Mouse (Mus musculus) ZHBTc4 (cell line): ENCODE measurements at regions not wholly inside any gene's neighbourhood (a gene's known extent, or its start where the extent isn't known, plus 50 kb on each side); places are given as distances from the start of the nearest gene placed in this dataset.

Experiments used
- DNase-seq: peaks from one replicate; pipeline ENCODE4 v3.0.0-alpha.2; 2011; ENCODE audit warnings: low read depth, low spot score

DNA sequence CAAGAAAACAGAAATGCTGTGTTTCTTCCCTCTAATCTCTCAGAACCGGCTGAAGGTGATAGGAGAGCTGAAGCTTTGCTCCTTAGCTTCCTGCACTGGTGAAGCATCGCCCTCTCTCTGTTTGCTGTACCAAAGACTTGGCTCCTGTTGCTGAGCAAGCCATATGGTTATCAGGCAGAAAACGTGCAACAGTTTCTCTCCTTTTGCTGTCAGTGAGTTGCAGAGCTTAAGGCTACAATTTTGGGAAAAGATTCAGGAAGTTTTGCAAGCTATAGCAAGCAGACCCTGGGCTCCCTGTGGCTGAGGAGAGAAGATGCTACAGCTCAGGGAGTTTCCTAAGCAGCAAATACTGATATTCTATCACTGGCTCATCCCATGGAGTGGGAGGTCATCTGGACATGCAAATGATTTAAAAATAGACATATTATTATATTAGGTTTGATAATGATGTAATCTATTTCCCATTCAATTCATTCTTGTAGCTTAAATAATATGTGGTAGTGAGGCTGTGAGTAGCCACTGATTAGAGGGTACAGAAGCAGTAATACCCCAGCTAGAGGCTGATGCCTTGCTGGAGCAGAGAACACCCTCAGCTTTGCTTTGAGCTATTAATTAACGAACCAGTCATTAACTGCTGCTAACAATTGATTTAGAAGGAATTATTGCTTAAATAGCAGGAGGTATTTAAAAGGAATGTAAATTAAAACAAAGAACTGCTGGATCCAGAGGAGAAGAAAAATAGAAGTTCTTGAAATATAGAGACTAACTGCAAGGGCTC is 240.1 kb upstream of the Emcn start:
- DNase-seq: no peak

DNA sequence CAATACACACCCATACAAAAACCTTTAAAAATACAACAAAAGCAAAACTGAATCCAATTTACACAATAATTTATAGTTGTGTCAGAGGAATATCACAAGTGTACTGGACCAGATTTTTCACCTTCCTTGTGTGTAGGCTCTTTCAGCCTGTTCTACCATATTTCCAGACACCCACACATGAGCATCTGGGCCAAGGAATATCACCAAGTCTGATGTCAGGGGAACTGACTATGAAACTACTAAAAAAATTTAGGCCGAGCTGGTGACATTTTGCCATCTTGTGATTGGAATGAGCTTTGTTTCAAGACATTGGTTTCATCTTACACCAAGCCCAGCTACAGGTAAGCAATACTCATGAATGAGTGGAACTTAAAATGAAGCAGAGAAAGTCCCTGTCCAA is 234.9 kb upstream of the Emcn start:
- no peak for DNase-seq

DNA sequence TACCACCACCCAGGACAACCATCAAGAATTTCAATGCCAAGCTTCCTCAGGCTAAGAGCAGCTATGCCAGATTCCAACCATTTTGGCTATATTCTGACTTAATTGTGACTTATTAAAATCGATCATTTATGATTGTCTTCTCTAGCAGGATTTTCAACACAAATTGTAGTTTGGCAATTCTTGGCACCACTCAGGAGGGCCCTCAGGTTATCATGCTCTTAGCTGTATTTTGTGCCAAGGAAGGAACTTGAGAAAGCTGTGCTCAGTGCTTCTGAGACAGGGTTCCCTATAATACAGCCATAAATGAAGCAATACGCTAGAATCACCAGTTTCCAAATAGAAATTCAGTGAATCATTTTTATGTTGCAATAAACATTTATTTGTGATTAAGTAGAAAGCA is 232.7 kb upstream of the Emcn start:
- DNase-seq: no peak

DNA sequence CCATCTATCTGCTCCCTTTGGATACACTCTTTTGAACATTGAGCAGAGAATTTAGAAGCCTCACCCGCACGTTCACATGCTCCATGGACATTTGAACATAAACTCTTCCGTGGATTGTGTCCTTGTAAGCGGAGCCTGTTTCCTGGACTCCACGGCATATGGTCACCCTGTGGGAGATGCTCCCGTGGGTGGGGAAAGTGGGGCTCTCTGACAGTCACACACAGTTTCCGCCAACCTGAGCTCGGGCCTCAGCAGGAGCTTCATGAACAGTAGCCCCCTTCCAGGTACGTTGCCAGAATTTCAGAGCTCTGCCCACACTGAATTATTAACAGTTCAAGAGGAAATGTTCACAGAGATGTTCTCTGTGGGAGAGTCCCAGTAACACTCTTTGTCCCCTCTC is 231.1 kb upstream of the Emcn start:
- DNase-seq: no peak

DNA sequence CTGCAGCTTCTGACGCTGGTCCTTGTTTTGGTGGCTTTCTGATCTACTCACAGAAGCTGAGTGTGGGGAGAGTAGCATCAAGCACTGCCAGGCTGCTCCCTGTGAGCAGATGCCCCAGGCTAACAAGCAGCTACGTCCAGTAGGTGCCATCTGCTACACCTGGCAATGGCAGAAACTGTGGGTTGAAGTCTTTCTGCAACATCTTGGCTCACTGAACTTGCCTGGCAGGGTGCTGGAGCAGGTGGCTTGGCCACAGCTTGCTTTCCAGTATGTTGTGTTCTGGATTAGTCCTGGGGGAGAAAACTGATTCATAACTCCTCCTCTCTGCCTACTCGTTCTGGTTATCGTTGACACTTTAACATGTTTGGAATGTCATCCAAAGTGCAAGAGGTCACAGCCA is 230.4 kb upstream of the Emcn start:
- DNase-seq: no peak

DNA sequence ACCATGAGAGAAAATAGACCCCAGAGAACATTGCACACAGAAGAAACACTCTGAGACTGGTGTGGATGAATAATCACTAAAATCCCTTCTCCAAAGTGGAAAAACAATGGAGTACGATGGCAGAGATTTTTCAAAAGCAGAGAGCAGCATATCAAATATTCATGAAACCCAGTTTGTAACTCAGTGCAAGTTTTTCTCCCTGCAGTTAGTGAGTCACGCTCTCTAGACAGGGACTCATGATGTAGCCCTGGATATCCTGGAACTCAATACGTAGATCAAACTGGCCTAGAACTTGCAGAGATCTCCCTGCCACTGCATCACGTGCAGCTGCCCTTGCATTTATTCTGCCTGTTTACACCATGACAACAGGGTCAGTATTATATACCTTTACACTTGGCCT is 210.9 kb upstream of the Emcn start:
- DNase-seq: no peak

DNA sequence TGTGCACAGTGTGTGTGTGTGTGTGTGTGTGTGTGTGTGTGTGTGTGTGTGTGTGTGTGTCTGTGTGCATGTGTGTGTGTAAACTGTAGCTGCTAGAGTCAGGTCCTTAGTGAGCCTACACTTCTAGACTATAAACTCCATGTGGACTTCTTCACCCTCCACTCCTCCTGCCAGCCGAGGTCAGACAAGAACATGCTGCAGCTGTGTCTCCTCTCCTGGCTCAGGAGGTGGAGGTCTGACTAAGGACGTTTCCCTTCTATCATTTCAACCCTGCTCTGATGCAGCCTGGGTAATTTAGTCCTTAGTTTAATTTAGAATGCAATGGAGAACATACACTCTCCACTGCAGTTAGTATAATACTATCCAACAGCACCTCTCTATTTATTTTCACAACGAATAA is 198.8 kb upstream of the Emcn start:
- DNase-seq: no peak

DNA sequence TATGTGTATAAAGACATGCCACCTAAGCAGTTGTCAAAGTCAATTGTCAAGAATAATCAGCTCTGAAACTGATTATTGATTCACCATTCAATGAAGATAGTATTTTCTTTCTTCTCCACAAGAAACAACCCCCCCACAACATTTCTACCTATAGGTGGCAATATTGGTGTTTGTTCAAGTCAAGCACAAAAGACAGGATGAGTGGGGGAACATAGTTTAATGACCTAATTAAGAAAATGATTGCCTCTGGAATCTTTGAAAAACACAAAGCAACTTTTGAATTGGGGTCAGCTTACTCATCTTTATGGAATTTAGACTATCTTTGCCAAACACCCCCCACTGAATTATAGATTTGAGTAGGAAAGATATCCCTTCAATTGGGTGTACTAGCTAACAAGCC is 194.8 kb upstream of the Emcn start:
- DNase-seq: no peak

DNA sequence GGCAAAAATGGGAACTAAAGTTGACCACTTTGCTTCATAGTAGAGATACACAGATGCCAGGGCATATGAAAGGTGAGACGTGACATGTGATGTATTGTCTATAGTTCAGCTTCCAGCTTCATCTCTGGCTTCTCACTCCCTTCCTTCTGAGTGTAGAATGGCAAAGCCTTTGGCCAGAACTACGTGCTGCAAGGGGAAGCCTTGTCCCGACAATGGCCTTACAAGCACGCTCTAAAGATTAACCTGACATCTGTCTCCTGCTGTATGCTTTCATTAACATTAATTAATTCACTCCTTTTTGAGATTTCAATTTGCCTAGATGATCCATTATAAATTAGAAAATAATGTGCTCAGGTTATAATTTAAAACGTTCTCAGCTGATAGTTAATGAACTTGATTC is 193.5 kb upstream of the Emcn start:
- no peak for DNase-seq

DNA sequence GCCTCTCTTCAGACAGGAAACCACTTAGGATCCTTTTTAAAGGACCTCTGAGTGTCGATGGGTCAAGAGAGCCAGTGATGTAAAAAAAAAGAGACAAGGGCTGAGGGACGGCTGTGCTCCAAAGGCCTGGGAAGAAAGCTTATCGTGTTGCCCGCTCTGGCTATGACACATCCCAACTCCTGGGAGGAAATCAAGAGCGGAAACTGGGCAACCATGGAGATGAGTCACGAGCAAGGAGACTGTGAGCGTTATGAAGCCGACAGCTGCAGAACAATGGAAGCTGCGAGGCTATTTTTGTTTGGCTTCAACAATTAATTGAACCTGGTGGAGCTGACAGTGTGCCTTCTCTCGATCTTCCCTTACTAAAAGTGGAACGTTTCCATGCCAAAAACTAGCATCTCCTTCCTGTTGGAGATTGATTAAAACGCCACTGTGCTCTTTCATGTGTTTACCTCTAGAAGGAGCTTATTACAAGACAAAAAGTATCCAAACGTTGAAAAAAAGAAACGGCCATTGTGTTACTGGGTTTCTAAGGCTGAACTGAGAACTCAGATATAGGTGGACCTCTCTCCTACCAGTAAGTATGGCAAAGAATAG is 190.4 kb upstream of the Emcn start:
- no peak for DNase-seq

DNA sequence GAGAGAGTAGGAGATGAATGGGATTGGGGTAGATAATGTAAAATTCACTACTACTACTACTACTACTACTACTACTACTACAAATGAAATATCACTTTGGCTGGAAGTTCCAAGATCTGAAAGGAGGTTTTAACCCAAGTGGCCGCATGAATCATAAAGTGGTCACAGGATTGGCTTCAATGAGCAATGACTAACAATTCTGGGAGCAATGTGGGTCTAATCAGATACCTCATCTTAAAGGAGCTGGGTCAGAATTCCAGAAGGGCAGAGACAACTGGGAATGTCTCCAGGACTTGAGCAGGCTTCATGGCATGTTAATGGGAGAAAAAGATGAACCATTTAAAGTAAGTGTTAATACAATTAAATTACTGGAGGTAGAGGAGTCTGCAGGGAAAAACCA is 189.4 kb upstream of the Emcn start:
- no peak for DNase-seq

DNA sequence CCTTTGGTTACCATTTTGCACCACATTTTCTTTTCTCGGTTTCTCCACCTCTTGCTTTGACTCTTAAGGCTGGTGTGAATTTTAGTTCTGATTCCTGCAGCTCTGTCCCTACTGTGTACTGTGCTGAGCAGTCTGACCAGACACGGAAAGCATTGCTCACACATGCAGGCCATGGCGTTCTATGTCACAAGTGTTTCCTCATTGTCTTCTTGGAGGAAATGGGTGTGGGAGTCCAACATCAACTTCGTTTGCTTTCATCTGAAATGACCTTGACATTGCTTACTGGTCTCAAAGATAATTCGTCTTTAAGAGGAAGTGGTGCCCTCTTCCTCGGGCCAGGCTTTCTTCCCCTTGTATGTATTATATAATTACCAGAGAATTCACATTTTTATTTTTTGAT is 187.6 kb upstream of the Emcn start:
- DNase-seq: peak; percentile 34

DNA sequence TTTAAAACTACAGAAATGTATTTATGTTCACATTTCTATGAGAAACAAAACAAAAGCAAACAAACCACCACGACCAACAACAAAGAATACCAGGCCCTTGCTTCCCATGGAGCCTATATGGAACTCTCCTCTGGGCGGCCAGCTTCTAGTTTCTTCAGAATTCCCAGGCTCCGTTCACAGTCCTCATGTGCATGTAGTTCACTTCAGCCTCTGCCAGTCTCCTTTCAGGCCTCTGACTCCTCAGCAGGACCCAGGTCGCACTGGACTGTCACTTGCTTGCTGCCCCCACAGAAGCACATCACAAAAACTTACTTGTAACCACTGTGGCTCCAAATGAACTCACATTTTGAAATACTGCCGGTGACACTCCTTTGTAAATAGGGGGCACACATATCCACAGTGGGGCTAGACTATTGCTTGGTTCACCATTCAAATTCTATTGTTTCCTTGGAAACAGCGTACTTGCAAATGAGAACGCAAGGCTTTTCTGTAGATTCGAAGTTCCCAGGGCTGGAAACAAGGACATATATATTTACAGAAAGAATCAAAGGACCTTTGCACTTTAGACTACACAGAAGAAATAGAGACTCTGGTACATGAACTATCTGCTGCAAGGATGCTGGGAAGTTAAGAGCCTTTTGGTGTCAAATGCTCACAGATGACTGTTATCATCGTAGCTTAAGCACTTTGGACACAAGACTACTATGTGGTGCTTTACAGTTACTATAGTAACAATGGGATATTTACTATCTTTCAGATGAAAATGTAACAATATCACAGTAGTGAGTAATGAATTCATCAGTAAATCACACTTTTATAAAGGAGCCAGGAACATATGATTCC is 186.4 kb upstream of the Emcn start:
- no peak for DNase-seq

DNA sequence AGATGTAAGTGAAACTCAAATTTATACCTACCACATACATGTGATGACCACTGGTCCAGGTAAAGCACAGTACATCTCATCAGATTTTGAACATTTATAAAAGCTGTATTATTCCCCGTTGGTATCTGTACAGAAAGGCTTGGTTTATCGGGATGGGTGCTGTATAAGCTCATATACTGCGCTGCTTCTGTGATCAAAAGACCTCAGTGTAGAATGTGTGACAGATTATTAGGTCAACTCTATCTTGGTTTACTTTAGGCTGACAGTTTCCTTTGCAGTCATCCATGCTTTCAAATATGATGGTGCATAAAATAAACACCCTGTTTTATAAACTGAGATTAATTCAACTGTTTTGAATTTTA is 185.8 kb upstream of the Emcn start:
- no peak for DNase-seq

DNA sequence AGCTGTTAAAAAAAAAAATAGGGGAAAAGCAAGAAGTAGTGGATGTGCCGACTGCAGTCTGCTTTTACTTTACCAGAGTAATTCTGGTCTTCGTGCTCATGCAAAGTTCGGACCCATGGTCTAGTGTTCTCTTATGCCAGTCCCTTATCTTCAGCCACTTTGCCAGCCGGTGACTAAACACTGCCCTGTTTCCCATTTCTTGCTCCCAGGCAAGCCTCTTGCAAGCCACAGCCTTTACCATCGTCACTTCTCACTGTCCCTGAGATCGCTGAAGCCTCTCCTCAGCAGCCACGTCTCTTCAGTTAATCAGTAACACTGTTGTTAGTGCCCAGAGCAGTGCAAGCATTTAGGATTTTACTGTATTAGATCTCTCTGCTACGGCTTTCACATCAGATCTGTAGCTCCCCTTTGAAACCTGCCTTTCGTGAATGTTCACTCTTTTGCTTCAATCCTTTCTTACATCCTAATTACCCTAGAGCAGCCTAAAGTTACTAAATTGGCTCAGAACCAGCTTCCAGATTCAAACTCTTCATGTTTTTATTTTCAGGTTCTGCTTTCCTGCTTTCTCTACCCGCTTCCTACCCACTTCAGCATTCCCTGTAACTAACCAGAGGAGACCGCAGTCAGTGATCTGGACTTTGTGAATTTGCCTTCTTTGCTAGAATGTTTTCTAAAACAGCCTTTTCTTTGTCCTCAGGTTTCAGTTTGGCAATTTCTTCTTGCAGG is 184.5 kb upstream of the Emcn start:
- no peak for DNase-seq

DNA sequence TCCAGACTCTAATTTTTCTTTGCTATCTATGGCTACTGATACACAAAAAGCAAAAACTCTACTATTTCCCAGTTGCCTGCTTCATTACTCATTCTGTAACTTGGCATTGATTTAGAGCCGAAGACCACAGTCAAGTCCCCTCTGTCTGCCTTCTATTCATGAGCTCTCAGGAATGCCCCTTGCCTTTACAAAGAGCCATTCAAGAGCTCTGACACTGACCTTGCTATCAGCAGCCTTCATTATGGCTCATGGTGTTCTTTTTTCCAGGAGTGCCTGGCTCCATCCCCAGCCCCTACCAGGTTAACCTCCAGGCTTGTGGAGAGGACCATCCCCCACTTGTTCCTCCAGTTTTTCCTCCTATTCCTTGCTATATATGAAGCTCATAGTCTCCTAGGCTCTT is 151.8 kb upstream of the Emcn start:
- DNase-seq: no peak

DNA sequence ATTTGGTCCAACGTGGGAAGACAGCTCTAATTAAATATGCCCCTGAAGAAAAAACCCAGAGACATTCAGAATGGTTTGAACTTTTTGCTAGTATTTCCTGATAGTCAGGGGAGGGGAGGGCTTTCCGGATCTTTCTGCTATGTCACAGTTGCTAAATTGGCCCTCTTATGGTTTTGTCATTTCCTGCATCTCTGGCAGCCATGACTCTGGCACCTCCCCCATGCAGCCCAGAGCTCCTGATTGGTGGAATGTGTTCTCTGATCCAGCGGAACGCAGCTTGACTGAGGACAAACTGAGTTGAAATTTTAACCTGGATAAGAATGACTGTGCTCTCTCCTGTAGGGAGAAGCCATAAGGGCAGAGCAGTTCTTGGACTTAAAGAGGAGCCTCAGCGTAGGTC is 150.4 kb upstream of the Emcn start:
- DNase-seq: no peak

DNA sequence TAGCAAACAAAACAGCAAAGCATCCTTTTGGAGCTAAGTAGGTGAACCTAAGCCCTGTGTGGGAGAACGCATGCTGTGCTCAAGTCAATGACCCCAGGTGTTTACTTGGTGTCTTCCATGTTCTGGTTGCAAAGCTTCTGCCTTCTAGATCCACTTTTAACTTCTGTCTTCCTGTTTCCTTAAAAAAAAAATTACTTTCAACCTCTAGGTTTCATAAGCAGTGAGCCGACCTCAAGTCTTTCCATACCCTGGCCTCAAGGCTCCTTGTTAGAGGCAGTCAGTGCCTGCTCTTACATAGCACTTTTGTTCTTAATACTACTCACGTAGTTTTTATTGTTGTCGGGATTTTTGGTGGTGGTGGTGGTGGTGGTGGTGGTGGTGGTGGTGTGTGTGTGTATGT is 149.9 kb upstream of the Emcn start:
- no peak for DNase-seq

DNA sequence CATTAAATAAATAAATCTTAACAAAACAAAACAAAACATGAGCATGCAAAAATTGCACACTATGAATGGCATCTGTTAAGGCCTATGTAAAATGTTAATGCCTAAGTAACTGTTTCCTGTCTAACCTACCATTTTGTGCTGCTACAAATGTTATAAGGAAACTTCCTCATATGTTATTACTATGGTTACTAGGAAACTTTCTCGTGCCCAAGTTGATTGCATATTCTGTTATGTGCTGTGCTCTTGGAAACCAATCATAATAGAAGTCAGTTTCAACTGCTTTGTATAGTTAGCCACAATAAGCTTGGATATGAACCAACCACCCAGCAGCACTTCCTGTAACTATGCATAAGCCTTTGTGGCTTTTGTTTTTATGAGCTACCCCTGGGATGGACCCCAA is 147.0 kb upstream of the Emcn start:
- DNase-seq: no peak

DNA sequence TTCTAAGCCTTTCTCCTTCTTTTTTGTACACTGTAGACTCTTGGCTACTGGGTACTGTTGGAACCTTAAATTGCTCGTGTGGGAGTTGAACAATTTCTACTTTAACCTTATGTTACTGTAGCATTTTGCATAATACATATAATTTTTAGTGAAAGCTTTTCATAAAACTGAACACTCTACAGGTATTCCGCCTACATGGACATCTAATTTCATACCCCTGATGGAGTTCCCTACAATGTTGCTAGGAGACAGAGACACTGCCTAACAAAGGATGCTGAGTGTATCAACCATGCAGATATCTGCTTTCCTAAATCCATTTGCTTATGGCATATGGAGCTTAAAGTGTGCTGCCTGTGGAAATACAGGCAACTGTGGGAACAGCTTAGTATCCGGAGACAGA is 129.2 kb upstream of the Emcn start:
- no peak for DNase-seq

DNA sequence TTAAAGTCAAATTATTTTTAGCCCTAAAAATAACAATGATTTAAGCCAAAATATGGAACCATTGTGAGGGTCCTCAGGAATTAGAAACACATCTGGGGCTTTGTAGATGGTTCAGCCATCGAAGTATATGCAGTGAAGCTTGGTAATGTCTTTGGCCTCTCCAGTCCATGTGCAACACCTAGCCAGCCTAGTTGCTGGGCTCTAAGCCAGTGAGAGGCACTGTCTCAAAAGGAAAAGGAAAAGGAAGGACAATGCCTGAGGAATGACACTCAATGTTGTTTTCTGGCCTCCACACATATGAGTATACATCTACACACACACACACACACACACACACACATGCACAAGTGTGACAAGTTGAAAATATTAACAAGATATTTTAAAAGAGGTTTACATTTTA is 124.8 kb upstream of the Emcn start:
- DNase-seq: no peak

DNA sequence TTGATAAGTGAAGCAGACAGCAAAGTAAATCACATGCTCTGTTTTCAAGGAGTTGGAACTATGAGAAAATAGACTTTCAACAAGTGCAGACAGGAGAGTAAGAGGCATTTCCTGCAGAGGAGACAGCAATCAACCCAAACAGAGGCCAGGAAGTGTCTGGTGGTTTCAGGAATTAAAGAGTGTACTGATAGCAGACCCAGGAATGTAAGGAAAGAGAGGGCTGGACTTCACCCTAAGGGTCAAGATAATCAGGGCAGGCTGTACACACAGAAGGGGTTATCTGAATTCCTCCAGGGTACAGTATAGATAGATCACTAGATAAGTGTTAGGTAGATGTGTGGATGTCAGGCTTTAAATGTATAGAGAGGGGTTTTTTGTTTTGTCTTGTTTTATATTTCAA is 123.6 kb upstream of the Emcn start:
- no peak for DNase-seq
